Comparison of ENCODE assay signal across 22 mouse cellular contexts in genomic region chr14:98417719-98418118, GRCm38 (mm10).
A peak's percentile ranks its signal among the peaks of the same experiment; 100 is the strongest.
DNase-seq lines count a peak whose midpoint lies in the region; ATAC-seq lines count a peak whose summit lies in the region.
"Had no signal": no experiment of that assay in that cellular context is flagged by ENCODE, and none has a peak within 500 bp of the region (broad histone marks: within the 10 kb centered on the region; RNA-seq: fewer than 3 reads in every experiment).

No protein-coding gene starts in this region.

- H3K4me2 ChIP-seq in forebrain, embryonic 13.5 days: no peak overlapping the region
- H3K4me2 ChIP-seq: embryonic facial prominence, embryonic 13.5 days; embryonic facial prominence, embryonic 15.5 days; forebrain, embryonic 12.5 days; forebrain, embryonic 15.5 days had no signal

- no peaks in the 10 kb centered on the region for H3K4me1 ChIP-seq in forebrain, embryonic 13.5 days
- H3K4me1 ChIP-seq: embryonic facial prominence, embryonic 13.5 days; embryonic facial prominence, embryonic 15.5 days; forebrain, embryonic 10.5 days; forebrain, embryonic 12.5 days; forebrain, embryonic 15.5 days had no signal

- H3K9me3 ChIP-seq in forebrain, embryonic 13.5 days (replicated peaks): no peaks in the 10 kb centered on the region
- H3K9me3 ChIP-seq: embryonic facial prominence, embryonic 13.5 days; embryonic facial prominence, embryonic 15.5 days; forebrain, embryonic 10.5 days; forebrain, embryonic 12.5 days; forebrain, embryonic 15.5 days had no signal

- H3K4me3 ChIP-seq in forebrain, embryonic 13.5 days: no peak overlapping the region
- H3K4me3 ChIP-seq: embryonic facial prominence, embryonic 13.5 days; embryonic facial prominence, embryonic 15.5 days; erythroblast, embryonic 14.5 days; forebrain, embryonic 10.5 days; forebrain, embryonic 12.5 days; forebrain, embryonic 15.5 days had no signal

- no peaks in the 10 kb centered on the region for H3K27me3 ChIP-seq in forebrain, embryonic 13.5 days
- H3K27me3 ChIP-seq: embryonic facial prominence, embryonic 13.5 days; embryonic facial prominence, embryonic 15.5 days; forebrain, embryonic 12.5 days; forebrain, embryonic 15.5 days had no signal

- WGBS in forebrain, embryonic 13.5 days: 67% methylated on average over 1 of the region's 1 CpGs

- H3K9ac ChIP-seq in forebrain, embryonic 13.5 days: no peak overlapping the region
- H3K9ac ChIP-seq: embryonic facial prominence, embryonic 13.5 days; embryonic facial prominence, embryonic 15.5 days; forebrain, embryonic 12.5 days; forebrain, embryonic 15.5 days; forebrain, postnatal 0 days had no signal

- H3K27ac ChIP-seq in forebrain, embryonic 13.5 days: no peak overlapping the region
- H3K27ac ChIP-seq: embryonic facial prominence, embryonic 13.5 days; embryonic facial prominence, embryonic 15.5 days; forebrain, embryonic 10.5 days; forebrain, embryonic 12.5 days; forebrain, embryonic 15.5 days had no signal

- no peaks in the 10 kb centered on the region for H3K36me3 ChIP-seq in forebrain, embryonic 13.5 days (ENCODE audit: poor library complexity, severe bottlenecking)
- H3K36me3 ChIP-seq: embryonic facial prominence, embryonic 13.5 days; embryonic facial prominence, embryonic 15.5 days; forebrain, embryonic 10.5 days; forebrain, embryonic 12.5 days; forebrain, embryonic 15.5 days had no signal

- DNase-seq in 416B (ENCODE audit: low read depth) (peak; percentile 32), MEL-GATA-1-ER (ENCODE audit: extremely low read depth, low read depth) (peak; percentile 20)
- DNase-seq in heart, adult 18-20 months: no peak
- DNase-seq: adrenal gland, adult 2 months; adrenal gland, postnatal 10 days; adrenal gland, postnatal 25 days; cerebellum, adult 11 months; cerebellum, adult 18-20 months; cerebellum, adult 8-10 months; cerebellum, adult 9-11 months; cerebellum, postnatal 14 days; cerebellum, postnatal 36 days; embryo, embryonic 11 days; forebrain, postnatal 0 days had no signal

- peak; percentile 48 for ATAC-seq in megakaryocyte progenitor cell, adult 5-6 weeks (replicated peaks; ENCODE audit: poor library complexity)
- no peak for ATAC-seq in forebrain, embryonic 13.5 days
- ATAC-seq: forebrain, embryonic 15.5 days; forebrain, postnatal 0 days had no signal

Comparison
In these comparisons a context has a peak if more than half of its experiments do, and no peak if none do; other contexts are left out.
1. DNase-seq: peak in 416B (single experiment) and MEL-GATA-1-ER (single experiment); none in heart, adult 18-20 months (0 of 2).